In genomic region chr12:44839594-44840373, GRCm38 (mm10) we compare ENCODE assay signal across 13 mouse cellular contexts.
DNase-seq lines count a peak whose midpoint lies in the region; ATAC-seq and TF ChIP-seq lines count a peak whose summit lies in the region.
"Had no signal": no experiment of that assay in that cellular context is flagged by ENCODE, and none has a peak within 500 bp of the region (broad histone marks: within the 10 kb centered on the region; RNA-seq: fewer than 3 reads in every experiment).

No protein-coding gene starts in this region.

- H3K4me1 ChIP-seq in forebrain, embryonic 10.5 days = peaks cover 16% of the 10 kb centered on the region
- no peaks in the 10 kb centered on the region for H3K4me1 ChIP-seq in intestine, postnatal 0 days (replicated peaks; ENCODE audit: control insufficient read depth, insufficient read depth, low read length)

- peak overlapping the region; percentile 53; the same call in 1 of the 2 replicates for H3K27ac ChIP-seq in forebrain, embryonic 10.5 days
- no peak overlapping the region for H3K27ac ChIP-seq in intestine, postnatal 0 days (ENCODE audit: low read depth, low read length)
- H3K27ac ChIP-seq: embryonic facial prominence, embryonic 15.5 days; heart, embryonic 13.5 days had no signal

- DNase-seq in frontal cortex, postnatal 25 days (ENCODE audit: low spot score in 2 of 2) = no peak
- peak; percentile 18 for DNase-seq in forebrain, embryonic 10.5 days (ENCODE audit: extremely low spot score, low spot score)
- DNase-seq in layer of hippocampus, adult 9-11 months = peak; percentile 29
- DNase-seq in spleen, postnatal 14 days (ENCODE audit: low spot score in 2 of 2) = no peak
- DNase-seq in thymus, adult 18-20 months = no peak
- DNase-seq: B cell, adult 2 months; kidney, postnatal 36 days; liver, postnatal 0 days had no signal

- 0 out of 2 replicates have a peak, but pooled peaks have one; percentile 13 for ATAC-seq in frontal cortex, adult (ENCODE audit: low TSS enrichment)
- ATAC-seq in intestine, postnatal 0 days = no peak
- ATAC-seq: liver, postnatal 0 days had no signal

- no peak for TF ChIP-seq POLR2A in myocyte (IDR thresholded peaks at IDR 0.05; ENCODE audit: insufficient read length, low read depth)

- no peak overlapping the region for H3ac ChIP-seq in myocyte (ENCODE audit: control insufficient read depth, insufficient read length)

- no peaks in the 10 kb centered on the region for H3K79me2 ChIP-seq in myocyte (ENCODE audit: control insufficient read depth, insufficient read depth)

- no peaks in the 10 kb centered on the region for H3K9me3 ChIP-seq in forebrain, embryonic 10.5 days
- H3K9me3 ChIP-seq in intestine, postnatal 0 days (ENCODE audit: control insufficient read depth) = no peaks in the 10 kb centered on the region
- H3K9me3 ChIP-seq: embryonic facial prominence, embryonic 15.5 days; heart, embryonic 13.5 days had no signal

- no peak for TF ChIP-seq CTCF in intestine, postnatal 0 days (IDR thresholded peaks at IDR 0.05; ENCODE audit: low read depth)

- H3K4me3 ChIP-seq in forebrain, embryonic 10.5 days = no peak overlapping the region
- H3K4me3 ChIP-seq in myocyte = no peak overlapping the region
- no peak overlapping the region for H3K4me3 ChIP-seq in intestine, postnatal 0 days (ENCODE audit: low read depth, low read length)
- H3K4me3 ChIP-seq: embryonic facial prominence, embryonic 15.5 days; heart, embryonic 13.5 days had no signal

- no peaks in the 10 kb centered on the region for H3K36me3 ChIP-seq in forebrain, embryonic 10.5 days (replicated peaks)
- no peaks in the 10 kb centered on the region for H3K36me3 ChIP-seq in myocyte (ENCODE audit: control insufficient read depth, insufficient read depth)
- H3K36me3 ChIP-seq in intestine, postnatal 0 days (ENCODE audit: control insufficient read depth, insufficient read depth) = no peaks in the 10 kb centered on the region
- H3K36me3 ChIP-seq: embryonic facial prominence, embryonic 15.5 days; heart, embryonic 13.5 days had no signal

- H3K9ac ChIP-seq in intestine, postnatal 0 days (ENCODE audit: low read depth, low read length) = no peak overlapping the region
- H3K9ac ChIP-seq: embryonic facial prominence, embryonic 15.5 days; heart, embryonic 13.5 days; liver, postnatal 0 days had no signal

- WGBS in forebrain, embryonic 10.5 days = 51% methylated on average over 7 of the region's 7 CpGs
- WGBS in intestine, postnatal 0 days = 52% methylated on average over 7 of the region's 7 CpGs

- no peaks in the 10 kb centered on the region for H3K27me3 ChIP-seq in forebrain, embryonic 10.5 days (ENCODE audit: poor library complexity, severe bottlenecking)
- no peaks in the 10 kb centered on the region for H3K27me3 ChIP-seq in myocyte (ENCODE audit: control insufficient read depth, insufficient read depth, insufficient read length)
- H3K27me3 ChIP-seq in intestine, postnatal 0 days (replicated peaks; ENCODE audit: control insufficient read depth, insufficient read depth, low read length) = no peaks in the 10 kb centered on the region
- H3K27me3 ChIP-seq: embryonic facial prominence, embryonic 15.5 days; heart, embryonic 13.5 days had no signal

- H3K4me2 ChIP-seq in myocyte (ENCODE audit: low read depth) = peak overlapping the region; percentile 21
- H3K4me2 ChIP-seq in intestine, postnatal 0 days (replicated peaks; ENCODE audit: low read depth) = no peak overlapping the region
- H3K4me2 ChIP-seq: embryonic facial prominence, embryonic 15.5 days; heart, embryonic 13.5 days had no signal

TF ChIP-seq in myocyte, 11 proteins besides CTCF, POLR2A, EP300 and RAD21:
- TF ChIP-seq SRF (IDR thresholded peaks at IDR 0.05; ENCODE audit: control insufficient read depth, insufficient read length, low read depth) (no peak), E2F4 (IDR thresholded peaks at IDR 0.05; ENCODE audit: insufficient read depth) (no peak), USF1 (IDR thresholded peaks at IDR 0.05; ENCODE audit: low read depth) (no peak)

Comparison
In these comparisons a context has a peak if more than half of its experiments do, and no peak if none do; other contexts are left out.
1. DNase-seq: peak in forebrain, embryonic 10.5 days (single experiment) and layer of hippocampus, adult 9-11 months (single experiment); none in frontal cortex, postnatal 25 days (0 of 2), spleen, postnatal 14 days (0 of 2) and thymus, adult 18-20 months (0 of 2).